Mouse (Mus musculus): ENCODE measurements at regions not wholly inside any gene's neighbourhood (a gene's known extent, or its start where the extent isn't known, plus 50 kb on each side); places are given as distances from the start of the nearest gene placed in this dataset.

- Histone ChIP-seq H3K27me3 (ENCODE audit: control insufficient read depth, insufficient read depth, low read length) (peaks cover 4% of the 10 kb centered on the region; the same call in 1 of the 2 replicates), H3K9me3 (ENCODE audit: control insufficient read depth, low read length) (peaks cover 6% of the 10 kb centered on the region; the same call in 1 of the 2 replicates), H3K4me1 (ENCODE audit: control insufficient read depth, insufficient read depth, low read length) (no peaks in the 10 kb centered on the region), H3K36me3 (ENCODE audit: control insufficient read depth, insufficient read depth, low read length) (no peaks in the 10 kb centered on the region), H3K9ac (replicated peaks; ENCODE audit: low read length) (no peak overlapping the region), H3K4me2 (ENCODE audit: low read length) (no peak overlapping the region), H3K27ac (replicated peaks; ENCODE audit: low read depth, low read length) (no peak overlapping the region), H3K4me3 (replicated peaks; ENCODE audit: low read depth, low read length) (no peak overlapping the region)
- WGBS: 57% methylated on average over 5 of the region's 5 CpGs
- DNase-seq (no peak), ATAC-seq (ENCODE audit: low FRiP score, low TSS enrichment) (no peak)
Observed at GRCm38 (mm10) chr8:116215286-116215860, 289.4 kb upstream of the Dynlrb2 start.

- Histone ChIP-seq H3K9ac (replicated peaks; ENCODE audit: low read length) (no peak overlapping the region), H3K4me3 (replicated peaks; ENCODE audit: low read depth, low read length) (no peak overlapping the region), H3K4me2 (ENCODE audit: low read length) (no peak overlapping the region), H3K36me3 (ENCODE audit: control insufficient read depth, insufficient read depth, low read length) (no peaks in the 10 kb centered on the region), H3K4me1 (ENCODE audit: control insufficient read depth, insufficient read depth, low read length) (peaks cover 10% of the 10 kb centered on the region; the same call in 1 of the 2 replicates), H3K9me3 (ENCODE audit: control insufficient read depth, low read length) (peaks cover 5% of the 10 kb centered on the region; the same call in 1 of the 2 replicates), H3K27ac (replicated peaks; ENCODE audit: low read depth, low read length) (0 out of 2 replicates have a peak overlapping the region, but pooled peaks have one; percentile 5), H3K27me3 (ENCODE audit: control insufficient read depth, insufficient read depth, low read length) (no peaks in the 10 kb centered on the region)
- 8% methylated on average over 2 of the region's 2 CpGs for WGBS
- no peak for ATAC-seq (ENCODE audit: low FRiP score, low TSS enrichment)
- peak; percentile 60 for DNase-seq
Observed at GRCm38 (mm10) chr8:116203631-116204030, 301.1 kb upstream of the Dynlrb2 start.

GRCm38 (mm10) chr8:116200459-116200999 is 304.2 kb upstream of the Dynlrb2 start:
- 77% methylated on average over 11 of the region's 11 CpGs for WGBS
- H3K36me3 ChIP-seq (ENCODE audit: control insufficient read depth, insufficient read depth, low read length): no peaks in the 10 kb centered on the region
- 0 out of 2 replicates have a peak, but pooled peaks cover 2% of the 10 kb centered on the region for H3K27me3 ChIP-seq (ENCODE audit: control insufficient read depth, insufficient read depth, low read length)
- no peaks in the 10 kb centered on the region for H3K9me3 ChIP-seq (ENCODE audit: control insufficient read depth, low read length)
- no peak overlapping the region for H3K27ac ChIP-seq (replicated peaks; ENCODE audit: low read depth, low read length)
- H3K4me3 ChIP-seq (replicated peaks; ENCODE audit: low read depth, low read length): no peak overlapping the region
- DNase-seq (no peak), ATAC-seq (ENCODE audit: low FRiP score, low TSS enrichment) (no peak)
- peaks cover 10% of the 10 kb centered on the region; the same call in 1 of the 2 replicates for H3K4me1 ChIP-seq (ENCODE audit: control insufficient read depth, insufficient read depth, low read length)
- H3K9ac ChIP-seq (replicated peaks; ENCODE audit: low read length): no peak overlapping the region
- H3K4me2 ChIP-seq (ENCODE audit: low read length): no peak overlapping the region

- WGBS: 88% methylated on average over 9 of the region's 9 CpGs
- ATAC-seq (ENCODE audit: low FRiP score, low TSS enrichment) (no peak), DNase-seq (no peak)
- Histone ChIP-seq H3K4me1 (ENCODE audit: control insufficient read depth, insufficient read depth, low read length) (no peaks in the 10 kb centered on the region), H3K9me3 (ENCODE audit: control insufficient read depth, low read length) (no peaks in the 10 kb centered on the region), H3K27ac (replicated peaks; ENCODE audit: low read depth, low read length) (no peak overlapping the region), H3K36me3 (ENCODE audit: control insufficient read depth, insufficient read depth, low read length) (no peaks in the 10 kb centered on the region), H3K4me3 (replicated peaks; ENCODE audit: low read depth, low read length) (no peak overlapping the region), H3K9ac (replicated peaks; ENCODE audit: low read length) (no peak overlapping the region), H3K4me2 (ENCODE audit: low read length) (no peak overlapping the region), H3K27me3 (ENCODE audit: control insufficient read depth, insufficient read depth, low read length) (0 out of 2 replicates have a peak, but pooled peaks cover 2% of the 10 kb centered on the region)
Observed at GRCm38 (mm10) chr8:116196623-116197184, 308.1 kb upstream of the Dynlrb2 start.

- no peaks in the 10 kb centered on the region for H3K4me1 ChIP-seq (ENCODE audit: control insufficient read depth, insufficient read depth, low read length)
- H3K4me3 ChIP-seq (replicated peaks; ENCODE audit: low read depth, low read length): no peak overlapping the region
- H3K36me3 ChIP-seq (ENCODE audit: control insufficient read depth, insufficient read depth, low read length): no peaks in the 10 kb centered on the region
- no peaks in the 10 kb centered on the region for H3K9me3 ChIP-seq (ENCODE audit: control insufficient read depth, low read length)
- H3K4me2 ChIP-seq (ENCODE audit: low read length): no peak overlapping the region
- H3K27me3 ChIP-seq (ENCODE audit: control insufficient read depth, insufficient read depth, low read length): no peaks in the 10 kb centered on the region
- no peak for DNase-seq
- no peak overlapping the region for H3K27ac ChIP-seq (replicated peaks; ENCODE audit: low read depth, low read length)
- ATAC-seq (ENCODE audit: low FRiP score, low TSS enrichment): no peak
- H3K9ac ChIP-seq (replicated peaks; ENCODE audit: low read length): no peak overlapping the region
- WGBS: 32% methylated on average over 3 of the region's 3 CpGs
Observed at GRCm38 (mm10) chr8:116192096-116192495, 312.7 kb upstream of the Dynlrb2 start.

GRCm38 (mm10) chr8:116185206-116185605 is 319.6 kb upstream of the Dynlrb2 start:
- no peaks in the 10 kb centered on the region for H3K4me1 ChIP-seq (ENCODE audit: control insufficient read depth, insufficient read depth, low read length)

GRCm38 (mm10) chr8:116184241-116184640 is 320.5 kb upstream of the Dynlrb2 start:
- no peaks in the 10 kb centered on the region for H3K4me1 ChIP-seq (ENCODE audit: control insufficient read depth, insufficient read depth, low read length)
- no peak overlapping the region for H3K9ac ChIP-seq (replicated peaks; ENCODE audit: low read length)
- ATAC-seq (ENCODE audit: low FRiP score, low TSS enrichment): no peak
- no peak overlapping the region for H3K4me2 ChIP-seq (ENCODE audit: low read length)
- no peak overlapping the region for H3K27ac ChIP-seq (replicated peaks; ENCODE audit: low read depth, low read length)
- no peaks in the 10 kb centered on the region for H3K9me3 ChIP-seq (ENCODE audit: control insufficient read depth, low read length)
- no peak overlapping the region for H3K4me3 ChIP-seq (replicated peaks; ENCODE audit: low read depth, low read length)
- no peaks in the 10 kb centered on the region for H3K36me3 ChIP-seq (ENCODE audit: control insufficient read depth, insufficient read depth, low read length)
- H3K27me3 ChIP-seq (ENCODE audit: control insufficient read depth, insufficient read depth, low read length): no peaks in the 10 kb centered on the region
- WGBS: 83% methylated on average over 8 of the region's 8 CpGs
- no peak for DNase-seq

More at GRCm38 (mm10) chr8:116185206-116185605, 319.6 kb upstream of the Dynlrb2 start:
- no peaks in the 10 kb centered on the region for H3K36me3 ChIP-seq (ENCODE audit: control insufficient read depth, insufficient read depth, low read length)
- no peak overlapping the region for H3K4me2 ChIP-seq (ENCODE audit: low read length)
- no peaks in the 10 kb centered on the region for H3K27me3 ChIP-seq (ENCODE audit: control insufficient read depth, insufficient read depth, low read length)
- DNase-seq: no peak
- no peaks in the 10 kb centered on the region for H3K9me3 ChIP-seq (ENCODE audit: control insufficient read depth, low read length)
- H3K27ac ChIP-seq (replicated peaks; ENCODE audit: low read depth, low read length): no peak overlapping the region
- H3K9ac ChIP-seq (replicated peaks; ENCODE audit: low read length): no peak overlapping the region
- WGBS: 87% methylated on average over 7 of the region's 7 CpGs
- no peak overlapping the region for H3K4me3 ChIP-seq (replicated peaks; ENCODE audit: low read depth, low read length)
- ATAC-seq (ENCODE audit: low FRiP score, low TSS enrichment): no peak

GRCm38 (mm10) chr8:116177946-116178345 is 326.8 kb upstream of the Dynlrb2 start:
- Histone ChIP-seq H3K27me3 (ENCODE audit: control insufficient read depth, insufficient read depth, low read length) (no peaks in the 10 kb centered on the region), H3K9ac (replicated peaks; ENCODE audit: low read length) (no peak overlapping the region), H3K9me3 (ENCODE audit: control insufficient read depth, low read length) (no peaks in the 10 kb centered on the region), H3K4me3 (replicated peaks; ENCODE audit: low read depth, low read length) (no peak overlapping the region), H3K4me2 (ENCODE audit: low read length) (no peak overlapping the region), H3K27ac (replicated peaks; ENCODE audit: low read depth, low read length) (no peak overlapping the region), H3K4me1 (ENCODE audit: control insufficient read depth, insufficient read depth, low read length) (no peaks in the 10 kb centered on the region), H3K36me3 (ENCODE audit: control insufficient read depth, insufficient read depth, low read length) (no peaks in the 10 kb centered on the region)
- WGBS: 84% methylated on average over 2 of the region's 2 CpGs
- no peak for ATAC-seq (ENCODE audit: low FRiP score, low TSS enrichment)
- DNase-seq: no peak

- Histone ChIP-seq H3K4me1 (ENCODE audit: control insufficient read depth, insufficient read depth, low read length) (no peaks in the 10 kb centered on the region), H3K27me3 (ENCODE audit: control insufficient read depth, insufficient read depth, low read length) (no peaks in the 10 kb centered on the region), H3K27ac (replicated peaks; ENCODE audit: low read depth, low read length) (no peak overlapping the region), H3K36me3 (ENCODE audit: control insufficient read depth, insufficient read depth, low read length) (no peaks in the 10 kb centered on the region), H3K4me3 (replicated peaks; ENCODE audit: low read depth, low read length) (no peak overlapping the region), H3K9ac (replicated peaks; ENCODE audit: low read length) (no peak overlapping the region), H3K9me3 (ENCODE audit: control insufficient read depth, low read length) (no peaks in the 10 kb centered on the region), H3K4me2 (ENCODE audit: low read length) (no peak overlapping the region)
- WGBS: 69% methylated on average over 3 of the region's 3 CpGs
- DNase-seq: no peak
- ATAC-seq (ENCODE audit: low FRiP score, low TSS enrichment): no peak
Observed at GRCm38 (mm10) chr8:116174891-116175290, 329.9 kb upstream of the Dynlrb2 start.

All from midbrain, embryonic 14.5 days (tissue).